Mouse (Mus musculus): Measurements from ENCODE around the gene Arnt2. TPM values are rescaled to one million over a fixed set of nuclear protein-coding genes. Genes with fewer than 3 reads are reported as not detected.

The Arnt2 gene
- polyA plus RNA-seq, 1 experiment, result 60.9 TPM

- 90% methylated on average over 2 of the region's 2 CpGs for WGBS
- Histone ChIP-seq H3K27ac (ENCODE audit: insufficient read depth, low read length) (no peak overlapping the region), H3K27me3 (ENCODE audit: control insufficient read depth, insufficient read depth, low read length) (no peaks in the 10 kb centered on the region), H3K4me3 (replicated peaks; ENCODE audit: insufficient read depth, low read depth, low read length) (no peak overlapping the region), H3K4me1 (ENCODE audit: control insufficient read depth, insufficient read depth, low read length) (no peaks in the 10 kb centered on the region)
- DNase-seq, result no peak
- TF ChIP-seq POLR2A (IDR thresholded peaks at IDR 0.05; ENCODE audit: borderline replicate concordance, insufficient read depth, low read length) (no peak), CTCF (IDR thresholded peaks at IDR 0.05; ENCODE audit: borderline replicate concordance, insufficient read depth, low read depth, low read length) (no peak)
Observed at GRCm38 (mm10) chr7:84325570-84326328, 84.2 kb downstream of the Arnt2 start.

GRCm38 (mm10) chr7:84321542-84321941, 88.4 kb downstream of the Arnt2 start:
- Histone ChIP-seq H3K4me3 (replicated peaks; ENCODE audit: insufficient read depth, low read depth, low read length) (no peak overlapping the region), H3K27me3 (ENCODE audit: control insufficient read depth, insufficient read depth, low read length) (no peaks in the 10 kb centered on the region), H3K27ac (ENCODE audit: insufficient read depth, low read length) (no peak overlapping the region), H3K4me1 (ENCODE audit: control insufficient read depth, insufficient read depth, low read length) (no peaks in the 10 kb centered on the region)
- no peak for DNase-seq
- 97% methylated on average over 1 of the region's 1 CpGs for WGBS
- no peak for TF ChIP-seq CTCF (IDR thresholded peaks at IDR 0.05; ENCODE audit: borderline replicate concordance, insufficient read depth, low read depth, low read length)
- TF ChIP-seq POLR2A (IDR thresholded peaks at IDR 0.05; ENCODE audit: borderline replicate concordance, insufficient read depth, low read length), result no peak

- TF ChIP-seq POLR2A (IDR thresholded peaks at IDR 0.05; ENCODE audit: borderline replicate concordance, insufficient read depth, low read length) (no peak), CTCF (IDR thresholded peaks at IDR 0.05; ENCODE audit: borderline replicate concordance, insufficient read depth, low read depth, low read length) (no peak)
- H3K27me3 ChIP-seq (ENCODE audit: control insufficient read depth, insufficient read depth, low read length), result no peaks in the 10 kb centered on the region
- H3K4me1 ChIP-seq (ENCODE audit: control insufficient read depth, insufficient read depth, low read length), result no peaks in the 10 kb centered on the region
- H3K4me3 ChIP-seq (replicated peaks; ENCODE audit: insufficient read depth, low read depth, low read length), result no peak overlapping the region
- 78% methylated on average over 7 of the region's 7 CpGs for WGBS
- DNase-seq, result no peak
- no peak overlapping the region for H3K27ac ChIP-seq (ENCODE audit: insufficient read depth, low read length)
Observed at GRCm38 (mm10) chr7:84315353-84316003, 94.5 kb downstream of the Arnt2 start.

- Histone ChIP-seq H3K4me1 (ENCODE audit: control insufficient read depth, insufficient read depth, low read length) (no peaks in the 10 kb centered on the region), H3K27me3 (ENCODE audit: control insufficient read depth, insufficient read depth, low read length) (no peaks in the 10 kb centered on the region), H3K27ac (ENCODE audit: insufficient read depth, low read length) (no peak overlapping the region), H3K4me3 (replicated peaks; ENCODE audit: insufficient read depth, low read depth, low read length) (no peak overlapping the region)
- WGBS, result 98% methylated on average over 2 of the region's 2 CpGs
- TF ChIP-seq POLR2A (IDR thresholded peaks at IDR 0.05; ENCODE audit: borderline replicate concordance, insufficient read depth, low read length) (no peak), CTCF (IDR thresholded peaks at IDR 0.05; ENCODE audit: borderline replicate concordance, insufficient read depth, low read depth, low read length) (no peak)
- DNase-seq, result no peak
Observed at GRCm38 (mm10) chr7:84314742-84315141, 95.2 kb downstream of the Arnt2 start.

GRCm38 (mm10) chr7:84311624-84312023, 98.4 kb downstream of the Arnt2 start:
- WGBS, result 61% methylated on average over 3 of the region's 3 CpGs

GRCm38 (mm10) chr7:84310909-84311311, 99.1 kb downstream of the Arnt2 start:
- H3K4me3 ChIP-seq (replicated peaks; ENCODE audit: insufficient read depth, low read depth, low read length), result no peak overlapping the region
- TF ChIP-seq CTCF (IDR thresholded peaks at IDR 0.05; ENCODE audit: borderline replicate concordance, insufficient read depth, low read depth, low read length) (no peak), POLR2A (IDR thresholded peaks at IDR 0.05; ENCODE audit: borderline replicate concordance, insufficient read depth, low read length) (no peak)
- H3K4me1 ChIP-seq (ENCODE audit: control insufficient read depth, insufficient read depth, low read length), result no peaks in the 10 kb centered on the region
- H3K27ac ChIP-seq (ENCODE audit: insufficient read depth, low read length), result no peak overlapping the region
- DNase-seq, result no peak
- no peaks in the 10 kb centered on the region for H3K27me3 ChIP-seq (ENCODE audit: control insufficient read depth, insufficient read depth, low read length)
- 56% methylated on average over 4 of the region's 4 CpGs for WGBS

More at GRCm38 (mm10) chr7:84311624-84312023, 98.4 kb downstream of the Arnt2 start:
- no peak for TF ChIP-seq POLR2A (IDR thresholded peaks at IDR 0.05; ENCODE audit: borderline replicate concordance, insufficient read depth, low read length)
- no peak for TF ChIP-seq CTCF (IDR thresholded peaks at IDR 0.05; ENCODE audit: borderline replicate concordance, insufficient read depth, low read depth, low read length)
- no peaks in the 10 kb centered on the region for H3K4me1 ChIP-seq (ENCODE audit: control insufficient read depth, insufficient read depth, low read length)
- DNase-seq, result no peak
- no peak overlapping the region for H3K27ac ChIP-seq (ENCODE audit: insufficient read depth, low read length)
- no peak overlapping the region for H3K4me3 ChIP-seq (replicated peaks; ENCODE audit: insufficient read depth, low read depth, low read length)
- no peaks in the 10 kb centered on the region for H3K27me3 ChIP-seq (ENCODE audit: control insufficient read depth, insufficient read depth, low read length)

GRCm38 (mm10) chr7:84307329-84307925, 102.5 kb downstream of the Arnt2 start:
- Histone ChIP-seq H3K4me1 (ENCODE audit: control insufficient read depth, insufficient read depth, low read length) (no peaks in the 10 kb centered on the region), H3K27me3 (ENCODE audit: control insufficient read depth, insufficient read depth, low read length) (no peaks in the 10 kb centered on the region), H3K27ac (ENCODE audit: insufficient read depth, low read length) (no peak overlapping the region), H3K4me3 (replicated peaks; ENCODE audit: insufficient read depth, low read depth, low read length) (no peak overlapping the region)
- peak in 1 of 2 experiments; percentile 24 for DNase-seq
- no peak for TF ChIP-seq POLR2A (IDR thresholded peaks at IDR 0.05; ENCODE audit: borderline replicate concordance, insufficient read depth, low read length)
- no peak for TF ChIP-seq CTCF (IDR thresholded peaks at IDR 0.05; ENCODE audit: borderline replicate concordance, insufficient read depth, low read depth, low read length)
- WGBS, result 26% methylated on average over 3 of the region's 3 CpGs
